Mouse (Mus musculus): ENCODE measurements around the gene Rc3h2.

DNA sequence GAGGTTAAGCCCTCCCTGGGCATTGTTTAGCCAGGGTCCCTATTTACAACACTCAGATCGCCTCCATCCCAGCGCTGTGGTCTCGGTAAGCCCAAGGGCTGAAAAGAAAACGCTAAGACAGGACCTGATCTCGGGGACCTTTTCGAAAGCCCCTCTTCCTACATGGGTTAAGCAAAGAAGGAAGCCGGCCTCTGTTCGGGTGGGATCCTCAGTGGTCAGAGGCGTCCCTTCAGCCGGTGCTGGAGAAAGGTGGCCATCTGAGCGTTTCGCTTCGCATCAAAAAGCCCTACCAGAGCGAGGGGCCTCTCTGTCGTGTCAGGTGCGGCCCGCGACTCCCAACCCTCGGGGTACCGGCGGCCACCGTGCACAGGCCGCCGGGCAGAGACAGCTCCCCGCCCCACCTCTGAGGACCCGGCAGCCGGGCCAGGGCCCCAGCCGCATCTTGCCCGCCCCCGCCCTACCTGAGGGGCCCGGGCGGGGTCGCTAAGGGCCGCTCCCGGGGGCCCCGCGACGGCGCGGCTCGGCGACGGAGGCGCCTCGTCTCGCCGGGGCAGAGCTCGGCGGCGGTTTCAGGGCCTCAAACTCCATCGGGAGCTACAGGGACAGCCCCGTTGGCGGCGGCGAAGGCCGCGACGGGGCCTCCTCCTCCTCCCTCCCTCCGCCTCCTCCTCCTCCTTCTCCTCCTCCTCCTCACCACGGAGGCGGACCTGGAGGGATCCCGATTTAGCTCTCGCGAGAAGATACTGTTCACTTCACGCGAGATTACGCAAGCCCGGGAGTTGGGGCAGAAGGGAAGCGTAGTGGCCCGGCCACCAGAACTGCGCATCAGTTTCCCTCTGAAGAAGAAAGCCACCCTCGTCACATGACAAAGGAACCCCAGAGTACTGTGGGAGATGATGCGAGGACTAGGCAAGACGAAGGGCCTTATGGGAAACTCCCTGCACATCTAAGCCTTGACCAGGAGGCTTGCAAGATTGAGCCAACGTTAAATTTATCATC lies at the start of gene Rc3h2:
- TF ChIP-seq POLR2A (IDR thresholded peaks at IDR 0.05; ENCODE audit: insufficient read depth, low read length): peak; percentile 93
- no peak for TF ChIP-seq CTCF (IDR thresholded peaks at IDR 0.05; ENCODE audit: low read depth, low read length)
- no peak for TF ChIP-seq EP300 (IDR thresholded peaks at IDR 0.05; ENCODE audit: insufficient read depth, low read depth, low read length)
